Mouse (Mus musculus) regulatory T cell (primary cell): ENCODE measurements around the gene Agap3.

Source experiments
- in situ Hi-C: fragments of 300-600 bp; cut with MboI, MseI; formaldehyde crosslinking; loops from one replicate; pipeline ENCODE4 v1.15.1; 2025; ENCODE audit warnings: high pct_unique_total_duplicates

The Agap3 gene

DNA sequence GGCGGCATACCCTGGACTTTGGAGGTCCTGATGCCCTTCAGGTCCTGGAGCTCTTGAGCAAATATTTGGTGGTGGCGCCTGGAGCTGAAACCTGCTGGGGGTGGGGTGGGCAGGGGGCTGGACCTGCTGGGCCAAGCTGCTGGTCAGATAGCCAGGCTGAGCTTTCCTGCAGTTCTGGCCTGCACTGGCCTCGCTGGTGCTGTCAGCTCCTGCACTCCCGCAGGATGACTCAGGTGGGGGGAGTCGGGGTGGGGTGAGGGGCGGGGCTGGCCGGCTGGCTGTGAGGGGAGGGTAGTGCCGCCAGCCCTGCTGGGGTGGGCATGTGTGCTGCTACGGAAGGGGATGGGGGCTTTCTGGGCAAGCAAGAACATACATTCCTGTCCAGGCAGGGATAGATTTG lies 23.4 kb upstream of the Agap3 start:
- in situ Hi-C loops, result no loop called here

GRCm38 (mm10) chr5:24433993-24434392 lies 18.0 kb upstream of the Agap3 start:
- in situ Hi-C loops, result no loop called here

GRCm38 (mm10) chr5:24441187-24441586 lies 10.8 kb upstream of the Agap3 start:
- in situ Hi-C loops, result no loop called here

GRCm38 (mm10) chr5:24442029-24442428 lies 9.9 kb upstream of the Agap3 start:
- in situ Hi-C loops, result no loop called here

- in situ Hi-C loops, result no loop called here
These were observed 8.8 kb upstream of the Agap3 start for GRCm38 (mm10) chr5:24443204-24443603.

DNA sequence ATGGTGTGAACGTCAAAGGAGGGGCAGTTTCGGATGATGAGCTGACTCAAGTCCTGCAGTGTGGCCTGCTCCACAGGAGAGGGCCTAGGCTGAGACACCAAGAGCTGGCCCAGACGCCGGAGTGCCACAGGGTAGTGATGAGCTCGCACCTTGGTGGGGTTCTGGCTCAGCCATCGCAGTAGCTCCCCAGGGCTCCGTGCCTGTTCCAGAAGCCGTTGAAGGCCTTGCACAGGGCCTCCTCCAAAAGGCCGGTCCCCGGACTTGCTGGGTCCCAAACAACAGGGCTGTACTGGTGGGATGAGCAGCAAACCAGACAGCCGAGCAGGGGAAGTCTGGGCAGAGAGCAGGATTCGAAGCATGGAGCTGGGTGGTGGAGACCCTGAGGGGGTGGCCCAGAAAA lies 8.1 kb upstream of the Agap3 start:
- in situ Hi-C loops, result no loop called here

DNA sequence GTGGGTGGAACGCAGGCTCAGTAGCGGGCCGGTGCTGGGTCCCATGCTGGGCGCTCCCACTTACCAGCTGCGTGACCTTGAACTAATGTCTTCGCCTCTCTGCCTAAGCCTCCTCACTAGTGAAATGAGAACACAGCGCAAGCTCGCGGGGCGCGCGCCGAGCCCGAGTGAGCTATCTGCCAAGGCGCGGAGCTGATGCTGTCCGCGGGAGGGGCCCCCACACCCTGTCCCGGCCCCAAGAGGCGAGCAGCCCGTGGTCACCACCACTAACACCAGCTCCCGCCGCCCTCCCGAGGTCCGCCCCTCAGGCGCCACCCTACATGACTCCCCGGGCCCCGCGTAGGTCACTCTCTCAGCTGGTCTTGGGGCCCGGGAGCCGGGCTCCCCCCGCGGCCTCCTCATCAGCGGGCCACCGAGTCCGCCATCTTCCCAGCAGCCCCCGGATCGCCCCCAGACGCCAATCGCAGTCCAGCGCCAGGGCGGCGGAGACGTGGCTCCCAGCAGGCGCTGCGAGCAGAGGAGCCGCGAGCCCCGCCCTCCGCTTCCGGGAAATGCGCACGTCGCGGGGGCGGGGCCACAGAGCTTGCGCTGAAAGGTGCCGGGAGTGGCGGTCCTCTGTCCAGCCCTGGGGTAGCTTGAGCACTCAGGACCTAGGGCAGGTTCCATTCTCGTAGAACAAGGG lies 7.1 kb upstream of the Agap3 start, which contains the start of gene Fastk:
TSS of gene Fastk (minus strand) at position 542 of the 682 bp plus-strand sequence.
- in situ Hi-C loops, result no loop called here

GRCm38 (mm10) chr5:24445428-24446080 lies 6.4 kb upstream of the Agap3 start:
- in situ Hi-C loops, result no loop called here

GRCm38 (mm10) chr5:24446630-24447029 lies 5.3 kb upstream of the Agap3 start:
- in situ Hi-C loops, result no loop called here

- in situ Hi-C loops, result no loop called here
These were observed 4.2 kb upstream of the Agap3 start, which contains the start of gene Tmub1 for GRCm38 (mm10) chr5:24447624-24448298. Gene Tmub1 (minus strand): TSS chr5:24447854.

- in situ Hi-C loops, result no loop called here
These were observed 530 bp upstream of the Agap3 start for GRCm38 (mm10) chr5:24451264-24452029.

- in situ Hi-C loops, result no loop called here
These were observed 785 bp downstream of the Agap3 start for GRCm38 (mm10) chr5:24452691-24453233.

GRCm38 (mm10) chr5:24453283-24453984 lies 1.5 kb downstream of the Agap3 start:
- in situ Hi-C loops, result no loop called here

- in situ Hi-C loops, result no loop called here
These were observed 2.0 kb downstream of the Agap3 start for GRCm38 (mm10) chr5:24453985-24454303.

DNA sequence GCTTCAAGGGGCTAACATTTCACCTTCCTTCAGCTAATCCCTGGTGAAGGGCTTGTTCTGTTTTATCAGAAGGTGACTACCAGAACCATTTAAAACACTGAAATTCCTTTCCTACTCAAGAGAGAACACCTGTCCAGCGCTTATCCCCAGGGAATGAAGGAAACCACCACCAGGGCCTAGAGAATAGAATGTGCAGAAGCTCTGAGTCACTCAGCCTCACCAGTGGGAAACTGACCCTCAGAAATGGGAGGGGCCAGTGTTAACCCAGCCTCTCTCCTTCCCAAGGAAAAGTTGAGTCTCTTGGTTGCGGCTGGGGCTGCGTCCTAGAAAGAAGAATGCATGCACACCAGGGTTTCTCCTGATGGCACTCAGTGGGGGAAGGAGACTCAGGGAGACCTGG lies 3.1 kb downstream of the Agap3 start:
- in situ Hi-C loops, result no loop called here

DNA sequence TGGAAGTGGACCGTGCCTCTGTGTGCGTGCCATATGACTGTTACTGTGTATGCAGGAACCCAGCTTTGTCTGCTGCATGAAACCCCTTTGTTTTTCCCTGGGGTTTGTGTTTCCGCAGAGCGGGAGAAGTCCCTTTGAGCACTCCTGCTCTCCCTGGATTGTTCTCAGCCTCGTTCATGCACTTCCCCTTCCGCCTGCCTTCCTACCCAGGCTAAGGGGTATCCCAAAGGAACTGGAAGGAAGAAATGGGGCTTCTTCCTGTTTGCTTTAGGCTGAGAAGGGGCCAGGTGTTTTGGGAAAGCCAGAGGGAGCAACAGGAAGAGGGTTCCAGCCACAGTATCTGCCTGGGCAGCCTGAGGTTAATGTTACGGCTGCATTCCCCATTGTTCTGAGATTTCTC lies 3.6 kb downstream of the Agap3 start:
- in situ Hi-C loops, result no loop called here

- in situ Hi-C loops, result no loop called here
These were observed 14.8 kb downstream of the Agap3 start for GRCm38 (mm10) chr5:24466762-24467161.

DNA sequence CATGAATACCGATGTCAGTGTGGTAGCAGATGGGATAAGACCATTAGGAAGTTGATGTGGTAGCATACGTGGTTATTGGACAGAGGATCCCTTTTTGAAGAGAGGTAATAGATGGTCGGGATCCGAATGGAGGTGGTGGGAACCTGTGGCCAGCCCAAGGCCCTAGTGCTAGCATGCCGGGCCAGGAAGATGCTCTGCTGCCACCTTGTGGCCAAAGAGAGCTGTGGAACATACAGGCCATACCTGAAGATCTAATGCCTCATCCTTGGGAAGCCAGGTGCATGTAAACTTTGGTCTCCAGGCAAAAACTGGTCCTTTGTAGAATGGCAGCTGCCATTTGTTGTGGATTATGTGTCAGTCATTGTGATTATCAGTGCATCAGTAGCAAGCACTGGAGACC lies 18.6 kb downstream of the Agap3 start:
- in situ Hi-C loops, result no loop called here

DNA sequence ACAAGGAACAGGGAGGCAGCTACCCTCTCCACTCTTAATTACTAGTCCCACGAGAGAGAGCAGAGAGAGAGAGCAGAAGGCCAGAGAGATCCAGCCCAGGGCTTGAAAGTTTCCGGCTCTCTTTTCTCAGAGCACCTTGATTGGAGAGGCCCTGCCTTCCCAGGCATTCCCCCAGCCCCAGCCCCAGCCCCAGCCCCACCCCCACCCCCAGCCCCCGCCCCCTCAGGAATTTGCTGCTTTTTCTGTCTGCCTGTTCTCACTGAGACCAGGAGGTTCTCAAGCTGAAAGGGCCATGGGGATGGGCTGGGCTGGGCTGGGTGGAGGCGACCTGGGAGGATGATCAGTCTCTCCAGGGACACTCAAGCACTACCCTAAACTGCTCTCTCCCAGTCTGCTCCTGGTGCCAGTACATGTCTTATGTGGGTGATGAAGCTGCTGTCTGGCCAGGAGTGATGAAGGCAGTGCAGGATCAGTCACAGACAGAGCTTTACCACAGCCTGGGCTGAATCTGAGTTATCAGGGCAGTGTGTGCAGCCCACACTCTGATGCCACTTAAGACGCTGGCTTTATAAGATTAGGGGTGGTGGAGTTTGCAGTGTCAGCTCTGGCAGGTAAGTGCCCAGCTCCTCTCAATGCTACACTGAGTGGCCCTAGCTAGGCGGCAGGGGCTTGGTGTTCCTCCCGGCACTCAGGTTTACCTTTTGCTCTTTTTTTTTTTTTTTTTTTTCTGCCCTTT lies 21.1 kb downstream of the Agap3 start:
- in situ Hi-C loops, result no loop called here

- in situ Hi-C loops, result no loop called here
These were observed 22.2 kb downstream of the Agap3 start for GRCm38 (mm10) chr5:24474025-24474722.
